ENCODE assay signal across 20 mouse cellular contexts in genomic region chr4:131478923-131479322, GRCm38 (mm10).
DNase-seq lines count a peak whose midpoint lies in the region; ATAC-seq and TF ChIP-seq lines count a peak whose summit lies in the region.
"Had no signal": no experiment of that assay in that cellular context is flagged by ENCODE, and none has a peak within 500 bp of the region (broad histone marks: within the 10 kb centered on the region; RNA-seq: fewer than 3 reads in every experiment).

No protein-coding gene starts in this region.

- H3K9me3 ChIP-seq in kidney, embryonic 16.5 days (ENCODE audit: low read length) = no peaks in the 10 kb centered on the region
- H3K9me3 ChIP-seq in lung, postnatal 0 days (ENCODE audit: low read length) = no peaks in the 10 kb centered on the region
- H3K9me3 ChIP-seq in limb, embryonic 11.5 days (ENCODE audit: control insufficient read depth, low read length) = no peaks in the 10 kb centered on the region
- H3K9me3 ChIP-seq: heart, embryonic 15.5 days; midbrain, embryonic 10.5 days; neural tube, embryonic 13.5 days; stomach, embryonic 15.5 days had no signal

- H3K9ac ChIP-seq in kidney, embryonic 16.5 days (replicated peaks; ENCODE audit: low read length) = no peak overlapping the region
- H3K9ac ChIP-seq in lung, postnatal 0 days (replicated peaks; ENCODE audit: low read depth) = no peak overlapping the region
- no peak overlapping the region for H3K9ac ChIP-seq in limb, embryonic 11.5 days (ENCODE audit: low read length)
- H3K9ac ChIP-seq: heart, embryonic 15.5 days; limb, embryonic 12.5 days; liver, embryonic 14.5 days; neural tube, embryonic 13.5 days; stomach, embryonic 15.5 days had no signal

- H3K4me1 ChIP-seq in kidney, embryonic 16.5 days (ENCODE audit: insufficient read depth, low read length) = no peaks in the 10 kb centered on the region
- no peaks in the 10 kb centered on the region for H3K4me1 ChIP-seq in lung, postnatal 0 days (ENCODE audit: insufficient read depth, low read depth, low read length)
- peaks cover 30% of the 10 kb centered on the region for H3K4me1 ChIP-seq in limb, embryonic 11.5 days (ENCODE audit: control insufficient read depth, insufficient read depth, low read length)
- H3K4me1 ChIP-seq: heart, embryonic 15.5 days had no signal

- no peak overlapping the region for H3K4me3 ChIP-seq in kidney, embryonic 16.5 days (ENCODE audit: low read length)
- H3K4me3 ChIP-seq in lung, postnatal 0 days (ENCODE audit: low read depth, low read length) = no peak overlapping the region
- H3K4me3 ChIP-seq in limb, embryonic 11.5 days (ENCODE audit: low read depth, low read length) = no peak overlapping the region
- H3K4me3 ChIP-seq: heart, embryonic 15.5 days; limb, embryonic 12.5 days; midbrain, embryonic 10.5 days; neural tube, embryonic 13.5 days; stomach, embryonic 15.5 days had no signal

- no peaks in the 10 kb centered on the region for H3K36me3 ChIP-seq in kidney, embryonic 16.5 days (ENCODE audit: insufficient read depth, low read length)
- no peaks in the 10 kb centered on the region for H3K36me3 ChIP-seq in lung, postnatal 0 days (ENCODE audit: insufficient read depth, low read length)
- no peaks in the 10 kb centered on the region for H3K36me3 ChIP-seq in limb, embryonic 11.5 days (ENCODE audit: control insufficient read depth, insufficient read depth, low read length)
- H3K36me3 ChIP-seq: heart, embryonic 15.5 days; limb, embryonic 12.5 days; midbrain, embryonic 10.5 days; neural tube, embryonic 13.5 days; stomach, embryonic 15.5 days had no signal

- WGBS in kidney, embryonic 16.5 days = 56% methylated on average over 9 of the region's 9 CpGs
- 61% methylated on average over 9 of the region's 9 CpGs for WGBS in lung, postnatal 0 days
- WGBS in limb, embryonic 11.5 days = 44% methylated on average over 9 of the region's 9 CpGs

- no peak overlapping the region for H3K4me2 ChIP-seq in kidney, embryonic 16.5 days (replicated peaks; ENCODE audit: low read depth, low read length)
- no peak overlapping the region for H3K4me2 ChIP-seq in lung, postnatal 0 days (replicated peaks; ENCODE audit: low read depth, low read length)
- no peak overlapping the region for H3K4me2 ChIP-seq in limb, embryonic 11.5 days (ENCODE audit: low read depth, severe bottlenecking)
- H3K4me2 ChIP-seq: heart, embryonic 15.5 days; limb, embryonic 12.5 days; neural tube, embryonic 13.5 days; stomach, embryonic 15.5 days had no signal

- ATAC-seq in kidney, embryonic 16.5 days (ENCODE audit: low FRiP score, low TSS enrichment) = no peak
- ATAC-seq in lung, postnatal 0 days = no peak
- no peak for ATAC-seq in limb, embryonic 11.5 days (ENCODE audit: insufficient number of reproducible peaks, low FRiP score, low TSS enrichment, low read depth)
- ATAC-seq: forebrain, embryonic 16.5 days; inflammation-experienced regulatory T-cells, adult 6 months had no signal

- no peak for TF ChIP-seq EP300 in lung, postnatal 0 days (IDR thresholded peaks at IDR 0.05)

- DNase-seq in cerebellum, postnatal 14 days = peak; percentile 38 to 47
- no peak for DNase-seq in cerebellum, adult 11 months
- DNase-seq in kidney, adult 18-20 months = peak; percentile 16
- DNase-seq in lung, postnatal 0 days (ENCODE audit: low spot score) = no peak
- no peak for DNase-seq in lung, postnatal 36 days
- DNase-seq in limb, embryonic 11.5 days (ENCODE audit: low spot score) = peak; percentile 50
- DNase-seq in spleen, adult 12 weeks (ENCODE audit: low spot score) = no peak
- DNase-seq: adrenal gland, postnatal 10 days; cerebellum, adult 9-10 months; heart, adult 18-20 months; lung, postnatal 14 days had no signal

- peak; percentile 30 for TF ChIP-seq CTCF in lung, postnatal 0 days (IDR thresholded peaks at IDR 0.05)

- no peak overlapping the region for H3K27ac ChIP-seq in kidney, embryonic 16.5 days (ENCODE audit: low read length)
- H3K27ac ChIP-seq in lung, postnatal 0 days (ENCODE audit: low read length) = no peak overlapping the region
- no peak overlapping the region for H3K27ac ChIP-seq in limb, embryonic 11.5 days (replicated peaks; ENCODE audit: low read depth, low read length)
- H3K27ac ChIP-seq: heart, embryonic 15.5 days; limb, embryonic 12.5 days; liver, embryonic 14.5 days; midbrain, embryonic 10.5 days; neural tube, embryonic 13.5 days; stomach, embryonic 15.5 days had no signal

- H3K27me3 ChIP-seq in kidney, embryonic 16.5 days (ENCODE audit: insufficient read depth, low read length) = no peaks in the 10 kb centered on the region
- H3K27me3 ChIP-seq in lung, postnatal 0 days (replicated peaks; ENCODE audit: insufficient read depth, low read length) = no peaks in the 10 kb centered on the region
- no peaks in the 10 kb centered on the region for H3K27me3 ChIP-seq in limb, embryonic 11.5 days (ENCODE audit: control insufficient read depth, insufficient read depth, low read length)
- H3K27me3 ChIP-seq: neural tube, embryonic 13.5 days; stomach, embryonic 15.5 days had no signal

Comparison
In these comparisons a context has a peak if more than half of its experiments do, and no peak if none do; other contexts are left out.
1. DNase-seq: peak in cerebellum, postnatal 14 days (2 of 2), kidney, adult 18-20 months (single experiment) and limb, embryonic 11.5 days (single experiment); none in cerebellum, adult 11 months (single experiment), lung, postnatal 0 days (single experiment), lung, postnatal 36 days (single experiment) and spleen, adult 12 weeks (single experiment).